Mouse (Mus musculus): ENCODE measurements around the gene Adrm1. TPM values are rescaled to one million over a fixed set of nuclear protein-coding genes. Genes with fewer than 3 reads are reported as not detected.
A peak's percentile ranks its signal among the peaks of the same experiment; 100 is the strongest.

Adrm1 gene
- polyA plus RNA-seq, 1 experiment from 2014 or later, result 158 TPM

GRCm38 (mm10) chr2:180197323-180198037, 26.2 kb downstream of the Adrm1 start:
- ATAC-seq (ENCODE audit: low FRiP score, low TSS enrichment), result no peak
- Histone ChIP-seq H3K9me3 (ENCODE audit: control insufficient read depth, low read length) (no peaks in the 10 kb centered on the region), H3K4me3 (replicated peaks; ENCODE audit: low read depth, low read length) (no peak overlapping the region), H3K27me3 (ENCODE audit: control insufficient read depth, insufficient read depth, low read length) (no peaks in the 10 kb centered on the region), H3K36me3 (ENCODE audit: control insufficient read depth, insufficient read depth, low read length) (no peaks in the 10 kb centered on the region), H3K4me2 (ENCODE audit: low read length) (no peak overlapping the region), H3K4me1 (ENCODE audit: control insufficient read depth, insufficient read depth, low read length) (no peaks in the 10 kb centered on the region), H3K9ac (replicated peaks; ENCODE audit: low read length) (no peak overlapping the region), H3K27ac (replicated peaks; ENCODE audit: low read depth, low read length) (no peak overlapping the region)
- peak; percentile 36 for DNase-seq
- 85% methylated on average over 10 of the region's 10 CpGs for WGBS

- Histone ChIP-seq H3K36me3 (ENCODE audit: control insufficient read depth, insufficient read depth, low read length) (no peaks in the 10 kb centered on the region), H3K27me3 (ENCODE audit: control insufficient read depth, insufficient read depth, low read length) (no peaks in the 10 kb centered on the region), H3K4me3 (replicated peaks; ENCODE audit: low read depth, low read length) (no peak overlapping the region), H3K27ac (replicated peaks; ENCODE audit: low read depth, low read length) (no peak overlapping the region), H3K4me2 (ENCODE audit: low read length) (no peak overlapping the region), H3K9ac (replicated peaks; ENCODE audit: low read length) (no peak overlapping the region), H3K4me1 (ENCODE audit: control insufficient read depth, insufficient read depth, low read length) (no peaks in the 10 kb centered on the region), H3K9me3 (ENCODE audit: control insufficient read depth, low read length) (no peaks in the 10 kb centered on the region)
- DNase-seq, result no peak
- WGBS, result 85% methylated on average over 10 of the region's 10 CpGs
- no peak for ATAC-seq (ENCODE audit: low FRiP score, low TSS enrichment)
These were observed 27.5 kb downstream of the Adrm1 start for GRCm38 (mm10) chr2:180198782-180199181.

GRCm38 (mm10) chr2:180200681-180201080, 29.4 kb downstream of the Adrm1 start:
- no peak for DNase-seq
- Histone ChIP-seq H3K4me3 (replicated peaks; ENCODE audit: low read depth, low read length) (no peak overlapping the region), H3K27ac (replicated peaks; ENCODE audit: low read depth, low read length) (no peak overlapping the region), H3K9me3 (ENCODE audit: control insufficient read depth, low read length) (no peaks in the 10 kb centered on the region), H3K27me3 (ENCODE audit: control insufficient read depth, insufficient read depth, low read length) (no peaks in the 10 kb centered on the region), H3K36me3 (ENCODE audit: control insufficient read depth, insufficient read depth, low read length) (no peaks in the 10 kb centered on the region), H3K9ac (replicated peaks; ENCODE audit: low read length) (no peak overlapping the region), H3K4me1 (ENCODE audit: control insufficient read depth, insufficient read depth, low read length) (0 out of 2 replicates have a peak, but pooled peaks cover 7% of the 10 kb centered on the region), H3K4me2 (ENCODE audit: low read length) (no peak overlapping the region)
- 64% methylated on average over 11 of the region's 11 CpGs for WGBS
- ATAC-seq (ENCODE audit: low FRiP score, low TSS enrichment), result no peak

- ATAC-seq (ENCODE audit: low FRiP score, low TSS enrichment) (no peak), DNase-seq (no peak)
- 0 out of 2 replicates have a peak, but pooled peaks cover 9% of the 10 kb centered on the region for H3K4me1 ChIP-seq (ENCODE audit: control insufficient read depth, insufficient read depth, low read length)
- no peak overlapping the region for H3K4me3 ChIP-seq (replicated peaks; ENCODE audit: low read depth, low read length)
- WGBS, result 78% methylated on average over 9 of the region's 9 CpGs
- H3K27ac ChIP-seq (replicated peaks; ENCODE audit: low read depth, low read length), result no peak overlapping the region
- no peaks in the 10 kb centered on the region for H3K9me3 ChIP-seq (ENCODE audit: control insufficient read depth, low read length)
- no peaks in the 10 kb centered on the region for H3K36me3 ChIP-seq (ENCODE audit: control insufficient read depth, insufficient read depth, low read length)
- no peak overlapping the region for H3K9ac ChIP-seq (replicated peaks; ENCODE audit: low read length)
- no peak overlapping the region for H3K4me2 ChIP-seq (ENCODE audit: low read length)
- no peaks in the 10 kb centered on the region for H3K27me3 ChIP-seq (ENCODE audit: control insufficient read depth, insufficient read depth, low read length)
These were observed 30.0 kb downstream of the Adrm1 start for GRCm38 (mm10) chr2:180201303-180201702.

GRCm38 (mm10) chr2:180202263-180202662, 31.0 kb downstream of the Adrm1 start:
- DNase-seq (no peak), ATAC-seq (ENCODE audit: low FRiP score, low TSS enrichment) (no peak)
- Histone ChIP-seq H3K27ac (replicated peaks; ENCODE audit: low read depth, low read length) (no peak overlapping the region), H3K27me3 (ENCODE audit: control insufficient read depth, insufficient read depth, low read length) (no peaks in the 10 kb centered on the region), H3K36me3 (ENCODE audit: control insufficient read depth, insufficient read depth, low read length) (no peaks in the 10 kb centered on the region), H3K9ac (replicated peaks; ENCODE audit: low read length) (no peak overlapping the region), H3K4me1 (ENCODE audit: control insufficient read depth, insufficient read depth, low read length) (0 out of 2 replicates have a peak, but pooled peaks cover 9% of the 10 kb centered on the region), H3K4me2 (ENCODE audit: low read length) (no peak overlapping the region), H3K4me3 (replicated peaks; ENCODE audit: low read depth, low read length) (no peak overlapping the region), H3K9me3 (ENCODE audit: control insufficient read depth, low read length) (no peaks in the 10 kb centered on the region)
- 92% methylated on average over 14 of the region's 14 CpGs for WGBS

GRCm38 (mm10) chr2:180202805-180203204, 31.5 kb downstream of the Adrm1 start:
- Histone ChIP-seq H3K9me3 (ENCODE audit: control insufficient read depth, low read length) (no peaks in the 10 kb centered on the region), H3K4me2 (ENCODE audit: low read length) (no peak overlapping the region), H3K27me3 (ENCODE audit: control insufficient read depth, insufficient read depth, low read length) (no peaks in the 10 kb centered on the region), H3K4me3 (replicated peaks; ENCODE audit: low read depth, low read length) (no peak overlapping the region), H3K9ac (replicated peaks; ENCODE audit: low read length) (no peak overlapping the region), H3K36me3 (ENCODE audit: control insufficient read depth, insufficient read depth, low read length) (no peaks in the 10 kb centered on the region), H3K27ac (replicated peaks; ENCODE audit: low read depth, low read length) (no peak overlapping the region), H3K4me1 (ENCODE audit: control insufficient read depth, insufficient read depth, low read length) (0 out of 2 replicates have a peak, but pooled peaks cover 9% of the 10 kb centered on the region)
- WGBS, result 79% methylated on average over 10 of the region's 10 CpGs
- ATAC-seq (ENCODE audit: low FRiP score, low TSS enrichment), result no peak
- DNase-seq, result no peak

- WGBS, result 90% methylated on average over 9 of the region's 9 CpGs
- no peak for ATAC-seq (ENCODE audit: low FRiP score, low TSS enrichment)
- H3K36me3 ChIP-seq (ENCODE audit: control insufficient read depth, insufficient read depth, low read length), result no peaks in the 10 kb centered on the region
These were observed 33.2 kb downstream of the Adrm1 start for GRCm38 (mm10) chr2:180204501-180204900.

GRCm38 (mm10) chr2:180205083-180205955, 34.0 kb downstream of the Adrm1 start:
- Histone ChIP-seq H3K4me3 (replicated peaks; ENCODE audit: low read depth, low read length) (no peak overlapping the region), H3K4me1 (ENCODE audit: control insufficient read depth, insufficient read depth, low read length) (0 out of 2 replicates have a peak, but pooled peaks cover 9% of the 10 kb centered on the region), H3K9me3 (ENCODE audit: control insufficient read depth, low read length) (no peaks in the 10 kb centered on the region), H3K27me3 (ENCODE audit: control insufficient read depth, insufficient read depth, low read length) (no peaks in the 10 kb centered on the region), H3K9ac (replicated peaks; ENCODE audit: low read length) (no peak overlapping the region), H3K4me2 (ENCODE audit: low read length) (no peak overlapping the region), H3K36me3 (ENCODE audit: control insufficient read depth, insufficient read depth, low read length) (no peaks in the 10 kb centered on the region), H3K27ac (replicated peaks; ENCODE audit: low read depth, low read length) (peak overlapping the region; percentile 55; the same call in 1 of the 2 replicates)
- peak; percentile 44; the same call in 1 of the 2 replicates for ATAC-seq (ENCODE audit: low FRiP score, low TSS enrichment)
- peak; percentile 41 for DNase-seq
- WGBS, result 65% methylated on average over 12 of the region's 12 CpGs

More at GRCm38 (mm10) chr2:180204501-180204900, 33.2 kb downstream of the Adrm1 start:
- H3K4me2 ChIP-seq (ENCODE audit: low read length), result no peak overlapping the region
- no peak overlapping the region for H3K9ac ChIP-seq (replicated peaks; ENCODE audit: low read length)
- H3K4me3 ChIP-seq (replicated peaks; ENCODE audit: low read depth, low read length), result no peak overlapping the region
- DNase-seq, result no peak
- H3K27me3 ChIP-seq (ENCODE audit: control insufficient read depth, insufficient read depth, low read length), result no peaks in the 10 kb centered on the region
- H3K9me3 ChIP-seq (ENCODE audit: control insufficient read depth, low read length), result no peaks in the 10 kb centered on the region
- H3K4me1 ChIP-seq (ENCODE audit: control insufficient read depth, insufficient read depth, low read length), result 0 out of 2 replicates have a peak, but pooled peaks cover 9% of the 10 kb centered on the region
- H3K27ac ChIP-seq (replicated peaks; ENCODE audit: low read depth, low read length), result no peak overlapping the region

Data from midbrain, embryonic 14.5 days (tissue).